Mouse (Mus musculus): ENCODE measurements around the gene Bbc3. TPM values are rescaled to one million over a fixed set of nuclear protein-coding genes. Genes with fewer than 3 reads are reported as not detected.

The Bbc3 gene
- polyA plus RNA-seq, 1 experiment from 2014 or later = 5.9 TPM

DNA sequence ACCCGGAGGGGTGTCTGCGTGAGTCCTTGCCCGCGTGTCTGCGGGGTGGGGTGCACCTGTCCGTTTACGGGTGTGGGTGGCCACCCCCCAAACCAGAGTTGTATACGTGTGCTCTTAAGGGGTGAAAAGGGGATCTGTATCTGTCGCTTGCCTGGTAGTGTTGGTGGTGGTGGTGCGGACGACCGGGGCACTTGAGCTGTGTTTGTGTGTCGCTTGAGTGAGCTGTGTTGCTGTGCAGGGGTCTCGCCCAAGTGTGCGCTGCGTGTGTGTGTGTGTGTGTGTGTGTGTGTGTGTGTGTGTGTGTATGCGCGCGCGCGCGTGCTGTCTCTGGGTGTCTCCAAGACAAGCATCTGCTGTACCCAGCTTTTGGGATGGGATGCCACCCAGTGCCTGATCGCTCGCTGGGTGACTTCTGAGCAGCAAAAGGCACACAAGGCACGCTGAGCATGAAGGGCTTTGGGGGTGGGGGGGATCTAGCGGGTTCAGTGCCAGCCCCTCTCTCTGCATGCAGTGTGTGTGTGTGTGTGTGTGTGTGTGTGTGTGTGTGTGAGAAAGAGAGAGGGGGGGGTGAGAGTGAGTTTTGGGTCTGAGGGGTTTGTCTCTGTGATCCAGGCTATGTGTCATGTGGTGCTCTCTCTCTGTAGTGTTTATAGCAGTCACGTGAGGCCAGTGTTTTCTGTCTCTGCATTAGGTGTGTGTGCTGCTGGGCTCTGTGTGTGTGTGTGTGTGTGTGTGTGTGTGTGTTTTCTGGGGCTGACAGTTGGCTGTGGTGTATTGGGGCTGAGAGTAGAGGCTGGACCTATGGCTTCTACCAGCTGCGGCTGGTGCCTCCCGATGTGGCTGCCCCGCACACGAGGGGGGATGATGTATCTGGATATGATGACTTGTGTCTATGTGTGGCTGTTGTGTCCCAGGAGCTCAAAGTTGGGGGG is 2.6 kb downstream of the Bbc3 start:
- H3K9ac ChIP-seq = peak overlapping the region; percentile 99
- no peaks in the 10 kb centered on the region for H3K9me3 ChIP-seq (replicated peaks)
- no peak for ATAC-seq
- no peaks in the 10 kb centered on the region for H3K36me3 ChIP-seq
- H3K27me3 ChIP-seq (replicated peaks) = peaks cover 9% of the 10 kb centered on the region
- peak overlapping the region; percentile 100 for H3K4me2 ChIP-seq
- H3K4me3 ChIP-seq = peak overlapping the region; percentile 84
- peak overlapping the region; percentile 98 for H3K27ac ChIP-seq
- peaks cover 89% of the 10 kb centered on the region for H3K4me1 ChIP-seq
- 2% methylated on average over 31 of the region's 31 CpGs for WGBS (ENCODE audit: insufficient replicate concordance)

DNA sequence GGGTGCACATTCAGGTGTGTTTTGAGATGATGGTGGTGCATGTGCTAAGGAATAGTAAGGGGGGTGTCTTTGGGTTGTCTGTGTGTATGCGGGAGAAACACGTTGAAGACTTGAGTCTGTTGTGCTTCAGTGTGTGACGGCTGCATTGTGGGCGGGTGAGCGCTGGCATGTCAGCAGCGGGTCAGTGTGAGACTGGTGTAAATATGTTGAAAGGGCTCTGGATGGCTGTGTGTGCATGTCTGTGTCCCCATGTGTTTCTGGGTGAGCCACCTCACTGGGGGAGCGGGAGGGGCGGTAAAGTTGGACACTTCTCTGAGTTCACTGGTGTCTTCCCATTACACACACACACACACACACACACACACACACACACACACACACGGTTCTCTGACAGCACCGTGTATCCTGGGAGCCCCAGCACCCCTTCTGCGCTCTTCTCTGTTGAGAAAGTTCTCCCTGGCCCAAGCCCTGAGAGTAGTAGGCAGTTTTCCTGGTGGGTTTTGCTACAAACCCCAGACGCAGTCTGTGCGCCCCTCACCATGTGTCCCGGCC is 3.3 kb downstream of the Bbc3 start:
- Histone ChIP-seq H3K27me3 (replicated peaks) (peaks cover 9% of the 10 kb centered on the region), H3K36me3 (peaks cover 5% of the 10 kb centered on the region; the same call in 1 of the 2 replicates), H3K27ac (peak overlapping the region; percentile 98), H3K4me1 (peaks cover 81% of the 10 kb centered on the region), H3K4me3 (peak overlapping the region; percentile 84), H3K9ac (peak overlapping the region; percentile 99), H3K9me3 (replicated peaks) (no peaks in the 10 kb centered on the region), H3K4me2 (peak overlapping the region; percentile 100)
- WGBS (ENCODE audit: insufficient replicate concordance) = 3% methylated on average over 14 of the region's 14 CpGs
- ATAC-seq = no peak

DNA sequence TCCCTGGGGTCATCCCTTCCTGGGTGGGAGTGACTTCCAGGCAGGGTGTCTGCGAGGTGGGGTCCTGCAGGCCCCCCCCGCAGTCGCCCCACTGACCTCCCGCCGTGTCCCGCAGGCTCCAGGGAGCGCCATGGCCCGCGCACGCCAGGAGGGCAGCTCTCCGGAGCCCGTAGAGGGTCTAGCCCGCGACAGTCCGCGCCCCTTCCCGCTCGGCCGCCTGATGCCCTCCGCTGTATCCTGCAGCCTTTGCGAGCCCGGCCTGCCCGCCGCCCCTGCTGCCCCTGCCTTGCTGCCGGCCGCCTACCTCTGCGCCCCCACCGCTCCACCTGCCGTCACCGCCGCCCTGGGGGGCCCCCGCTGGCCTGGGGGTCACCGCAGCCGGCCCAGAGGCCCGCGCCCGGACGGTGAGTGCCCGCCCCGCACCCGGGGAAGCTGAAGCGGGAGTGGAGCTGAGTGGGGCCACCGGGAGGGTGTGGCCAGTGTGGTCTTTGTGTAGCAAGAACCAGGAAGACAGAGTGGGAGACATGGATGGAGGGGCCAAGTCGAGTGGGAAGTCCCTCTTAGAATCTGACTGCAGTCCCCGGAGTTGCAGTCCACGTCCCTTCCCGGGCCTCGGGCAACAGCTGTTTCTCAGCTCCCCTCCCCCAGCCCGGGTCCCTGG is 3.9 kb downstream of the Bbc3 start:
- Histone ChIP-seq H3K4me2 (peak overlapping the region; percentile 100), H3K27ac (peak overlapping the region; percentile 98), H3K27me3 (replicated peaks) (peaks cover 9% of the 10 kb centered on the region), H3K4me3 (peak overlapping the region; percentile 84), H3K9me3 (replicated peaks) (no peaks in the 10 kb centered on the region), H3K9ac (peak overlapping the region; percentile 99), H3K4me1 (peaks cover 75% of the 10 kb centered on the region), H3K36me3 (peaks cover 11% of the 10 kb centered on the region)
- WGBS (ENCODE audit: insufficient replicate concordance) = under 1% methylated on average over 41 of the region's 49 CpGs
- ATAC-seq = no peak

DNA sequence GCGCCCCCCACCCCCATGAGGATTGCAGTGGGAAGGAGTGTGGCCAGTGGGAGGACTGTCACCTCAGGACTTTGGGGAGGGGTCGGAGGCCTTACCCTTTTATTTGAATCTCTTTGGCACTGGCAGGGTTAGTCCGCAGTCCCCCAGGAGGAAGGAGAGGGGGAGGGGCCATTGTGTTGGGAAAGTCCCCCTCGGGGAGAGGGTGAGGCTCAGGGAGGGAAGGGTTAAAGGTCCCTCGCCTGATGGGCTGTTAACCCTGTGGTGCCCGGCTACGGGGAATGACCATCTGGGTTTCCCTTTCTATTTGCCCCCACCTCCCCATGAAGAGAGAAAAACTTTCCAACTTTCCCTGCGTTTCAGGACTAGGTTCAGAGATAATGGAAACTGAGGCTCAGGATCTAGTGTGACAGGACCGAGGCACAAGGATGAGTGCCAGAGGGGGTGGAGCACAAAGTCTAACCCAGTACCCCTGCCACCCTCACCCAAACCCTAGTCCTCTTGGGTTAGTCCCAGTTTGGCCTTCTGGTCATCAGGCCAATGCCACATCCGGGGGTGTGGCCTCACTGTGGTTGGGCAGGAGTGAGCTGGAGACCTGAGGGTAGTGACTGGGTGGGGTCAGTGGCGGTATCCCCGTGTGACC is 4.6 kb downstream of the Bbc3 start:
- WGBS (ENCODE audit: insufficient replicate concordance) = 1% methylated on average over 12 of the region's 12 CpGs

DNA sequence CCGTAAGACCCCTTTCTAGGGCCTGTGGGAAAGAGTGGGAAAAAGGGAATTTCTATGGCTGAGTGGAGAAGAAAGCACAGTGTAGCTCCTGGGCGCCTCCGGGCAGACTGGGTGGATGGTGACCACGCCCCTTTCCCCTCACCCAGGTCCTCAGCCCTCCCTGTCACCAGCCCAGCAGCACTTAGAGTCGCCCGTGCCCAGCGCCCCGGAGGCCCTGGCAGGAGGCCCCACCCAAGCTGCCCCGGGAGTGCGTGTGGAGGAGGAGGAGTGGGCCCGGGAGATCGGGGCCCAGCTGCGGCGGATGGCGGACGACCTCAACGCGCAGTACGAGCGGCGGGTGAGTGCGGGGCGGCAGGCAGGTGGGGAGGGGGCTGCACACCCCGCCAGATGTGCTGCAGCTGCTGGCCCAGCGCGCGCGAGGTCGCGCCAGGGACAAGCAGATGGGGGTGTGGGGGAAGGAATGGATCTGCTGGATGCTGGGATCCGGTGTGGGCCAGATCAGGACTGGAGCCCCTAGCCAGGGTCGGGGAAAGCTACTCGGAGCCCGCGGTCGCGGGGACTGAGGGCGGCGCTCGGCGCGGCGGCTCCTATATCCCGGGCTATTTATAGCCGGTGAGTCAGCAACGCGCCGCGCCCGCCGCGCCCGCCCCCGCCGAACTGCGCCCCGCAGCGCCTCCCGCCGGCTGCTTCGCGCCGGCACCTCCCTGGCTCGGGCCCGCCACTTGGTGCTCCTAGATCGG is 5.5 kb downstream of the Bbc3 start:
- ATAC-seq = peak; percentile 72
- H3K4me1 ChIP-seq = peaks cover 70% of the 10 kb centered on the region
- peaks cover 9% of the 10 kb centered on the region for H3K27me3 ChIP-seq (replicated peaks)
- H3K27ac ChIP-seq = peak overlapping the region; percentile 98
- H3K36me3 ChIP-seq = peaks cover 25% of the 10 kb centered on the region
- under 1% methylated on average over 44 of the region's 66 CpGs for WGBS (ENCODE audit: insufficient replicate concordance)
- H3K4me2 ChIP-seq = peak overlapping the region; percentile 100
- H3K9ac ChIP-seq = peak overlapping the region; percentile 99
- peak overlapping the region; percentile 84 for H3K4me3 ChIP-seq
- no peaks in the 10 kb centered on the region for H3K9me3 ChIP-seq (replicated peaks)

More for the DNA sequence above, 4.6 kb downstream of the Bbc3 start:
- Histone ChIP-seq H3K27ac (peak overlapping the region; percentile 98), H3K9me3 (replicated peaks) (no peaks in the 10 kb centered on the region), H3K36me3 (peaks cover 17% of the 10 kb centered on the region), H3K9ac (peak overlapping the region; percentile 99), H3K4me3 (peak overlapping the region; percentile 84), H3K27me3 (replicated peaks) (peaks cover 9% of the 10 kb centered on the region), H3K4me1 (peaks cover 75% of the 10 kb centered on the region), H3K4me2 (peak overlapping the region; percentile 100)
- peak; percentile 17 for ATAC-seq

DNA sequence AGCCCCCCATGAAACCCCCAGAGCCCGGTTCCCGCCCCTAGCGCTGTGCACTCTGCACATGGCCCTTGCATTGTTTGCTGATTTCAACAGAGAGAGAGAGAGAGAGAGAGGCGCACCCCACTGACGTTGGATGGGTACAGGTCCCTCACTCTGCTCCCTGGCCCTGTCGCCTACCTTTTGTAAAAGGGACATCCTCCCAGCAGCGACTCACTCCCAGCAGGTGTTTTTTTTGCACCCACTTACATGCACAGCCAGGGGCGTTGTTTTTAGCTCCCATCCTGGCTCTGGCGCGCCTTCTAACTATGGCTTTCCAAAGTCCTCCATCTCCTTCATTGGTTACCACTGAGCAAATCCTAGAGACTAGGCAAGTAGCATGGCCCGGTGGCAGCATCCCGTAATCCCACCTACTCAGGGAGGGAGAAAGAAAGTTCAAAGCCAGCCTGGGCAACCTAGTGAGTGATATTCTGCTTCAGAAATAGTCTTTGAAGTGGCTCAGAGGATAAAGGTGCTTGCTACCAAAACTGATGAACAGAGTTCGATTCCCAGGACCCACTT is 6.1 kb downstream of the Bbc3 start:
- H3K27me3 ChIP-seq (replicated peaks) = peaks cover 9% of the 10 kb centered on the region
- peak overlapping the region; percentile 98 for H3K27ac ChIP-seq
- peaks cover 25% of the 10 kb centered on the region for H3K36me3 ChIP-seq
- H3K4me2 ChIP-seq = peak overlapping the region; percentile 100
- peaks cover 63% of the 10 kb centered on the region for H3K4me1 ChIP-seq
- no peak for ATAC-seq
- 25% methylated on average over 12 of the region's 13 CpGs for WGBS (ENCODE audit: insufficient replicate concordance)
- no peaks in the 10 kb centered on the region for H3K9me3 ChIP-seq (replicated peaks)
- H3K4me3 ChIP-seq = peak overlapping the region; percentile 84
- H3K9ac ChIP-seq = peak overlapping the region; percentile 99

DNA sequence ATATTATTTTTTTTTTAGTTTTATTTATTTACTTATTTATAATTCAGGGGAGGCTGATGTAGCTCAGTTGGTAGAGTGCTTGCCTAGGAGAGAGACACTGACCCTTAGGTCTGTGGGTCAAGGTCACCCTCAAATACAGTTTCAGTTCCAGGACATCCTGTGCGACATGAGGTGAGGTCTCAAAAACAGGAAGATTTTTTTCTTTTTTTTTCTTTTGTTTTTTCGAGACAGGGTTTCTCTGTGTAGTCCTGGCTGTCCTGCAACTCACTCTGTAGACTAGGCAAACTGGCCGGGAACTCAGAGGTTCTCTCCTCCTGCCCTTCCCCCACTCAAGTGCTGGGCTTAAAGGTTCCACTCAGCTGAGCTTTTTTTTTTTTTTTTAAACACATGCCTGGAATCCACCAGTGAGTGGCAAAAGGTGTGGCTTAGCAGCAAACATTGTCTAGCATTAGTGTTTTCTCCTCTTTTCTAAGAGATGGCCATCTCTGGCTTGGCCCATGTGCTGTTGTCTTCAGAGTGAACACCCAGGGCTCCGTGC is 7.1 kb downstream of the Bbc3 start:
- ATAC-seq = no peak
- H3K9ac ChIP-seq = no peak overlapping the region
- H3K4me1 ChIP-seq = peaks cover 53% of the 10 kb centered on the region
- H3K36me3 ChIP-seq = peaks cover 25% of the 10 kb centered on the region
- no peak overlapping the region for H3K4me2 ChIP-seq
- no peak overlapping the region for H3K4me3 ChIP-seq
- WGBS (ENCODE audit: insufficient replicate concordance) = 54% methylated on average over 4 of the region's 4 CpGs
- peaks cover 9% of the 10 kb centered on the region for H3K27me3 ChIP-seq (replicated peaks)
- H3K27ac ChIP-seq = no peak overlapping the region
- H3K9me3 ChIP-seq (replicated peaks) = no peaks in the 10 kb centered on the region

DNA sequence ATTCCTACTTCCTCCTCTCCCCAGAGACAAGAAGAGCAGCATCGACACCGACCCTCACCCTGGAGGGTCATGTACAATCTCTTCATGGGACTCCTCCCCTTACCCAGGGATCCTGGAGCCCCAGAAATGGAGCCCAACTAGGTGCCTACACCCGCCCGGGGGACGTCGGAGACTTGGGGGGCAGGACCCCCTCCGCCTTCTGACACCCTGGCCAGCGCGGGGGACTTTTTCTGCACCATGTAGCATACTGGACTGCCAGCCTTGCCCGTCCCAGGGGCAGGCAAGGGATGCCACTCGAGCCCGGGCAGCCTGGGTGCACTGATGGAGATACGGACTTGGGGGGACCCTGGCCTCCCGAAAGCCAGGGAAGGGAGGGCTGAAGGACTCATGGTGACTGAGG is 8.9 kb downstream of the Bbc3 start:
- H3K36me3 ChIP-seq = peaks cover 29% of the 10 kb centered on the region
- H3K4me2 ChIP-seq = no peak overlapping the region
- H3K9ac ChIP-seq = no peak overlapping the region
- peaks cover 2% of the 10 kb centered on the region for H3K27me3 ChIP-seq (replicated peaks)
- WGBS (ENCODE audit: insufficient replicate concordance) = 83% methylated on average over 14 of the region's 14 CpGs
- no peak for ATAC-seq
- H3K27ac ChIP-seq = no peak overlapping the region
- H3K4me1 ChIP-seq = peaks cover 35% of the 10 kb centered on the region
- H3K9me3 ChIP-seq (replicated peaks) = no peaks in the 10 kb centered on the region
- no peak overlapping the region for H3K4me3 ChIP-seq

DNA sequence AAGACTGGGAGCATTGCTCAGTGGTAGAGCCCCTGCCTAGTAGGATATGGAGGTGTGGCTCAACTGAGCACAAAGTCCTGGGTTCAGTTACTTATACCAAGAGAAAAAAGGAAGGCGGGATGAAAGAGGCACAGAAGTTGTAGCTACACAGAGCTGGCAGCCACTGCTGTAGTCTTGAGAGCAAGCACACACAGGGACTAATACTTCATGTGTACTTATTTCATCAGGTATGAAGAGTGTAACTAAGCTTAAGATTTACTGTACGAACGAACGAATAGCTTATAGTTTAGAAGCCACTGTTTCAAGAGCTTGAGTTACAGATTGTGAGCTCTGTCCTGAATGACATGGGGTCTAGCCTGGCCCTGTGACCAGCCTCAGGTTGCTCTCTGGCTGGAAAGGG is 11.0 kb downstream of the Bbc3 start:
- H3K27me3 ChIP-seq (replicated peaks) = no peaks in the 10 kb centered on the region
- H3K9me3 ChIP-seq (replicated peaks) = no peaks in the 10 kb centered on the region
- H3K4me1 ChIP-seq = peaks cover 15% of the 10 kb centered on the region
- H3K4me2 ChIP-seq = no peak overlapping the region
- no peak overlapping the region for H3K4me3 ChIP-seq
- H3K27ac ChIP-seq = no peak overlapping the region
- peaks cover 30% of the 10 kb centered on the region for H3K36me3 ChIP-seq
- no peak for ATAC-seq
- no peak overlapping the region for H3K9ac ChIP-seq
- WGBS (ENCODE audit: insufficient replicate concordance) = 88% methylated on average over 4 of the region's 4 CpGs

DNA sequence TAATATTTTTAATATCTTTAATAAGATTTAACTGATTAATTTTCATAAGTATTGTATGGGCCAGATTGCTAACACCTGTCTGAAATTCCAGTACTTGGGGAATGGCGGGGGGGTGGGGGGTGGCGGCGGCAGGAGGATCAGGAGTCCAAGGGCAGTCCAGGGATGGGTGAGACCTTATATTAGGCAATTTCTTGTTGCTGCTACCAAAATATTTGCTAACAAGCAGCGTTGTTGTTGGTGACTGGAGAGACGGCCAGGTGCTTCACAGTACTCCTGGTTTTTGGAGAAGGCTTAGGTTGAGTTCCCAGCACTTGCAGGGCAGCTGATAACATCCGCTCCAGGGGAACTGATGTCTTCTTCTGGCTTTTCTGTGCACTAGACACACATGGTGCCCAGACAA is 12.3 kb downstream of the Bbc3 start:
- 74% methylated on average over 6 of the region's 6 CpGs for WGBS (ENCODE audit: insufficient replicate concordance)
- Histone ChIP-seq H3K9me3 (replicated peaks) (no peaks in the 10 kb centered on the region), H3K27ac (no peak overlapping the region), H3K36me3 (peaks cover 40% of the 10 kb centered on the region), H3K4me1 (peaks cover 3% of the 10 kb centered on the region; the same call in 1 of the 2 replicates), H3K4me3 (no peak overlapping the region), H3K27me3 (replicated peaks) (no peaks in the 10 kb centered on the region), H3K4me2 (no peak overlapping the region), H3K9ac (no peak overlapping the region)
- no peak for ATAC-seq

DNA sequence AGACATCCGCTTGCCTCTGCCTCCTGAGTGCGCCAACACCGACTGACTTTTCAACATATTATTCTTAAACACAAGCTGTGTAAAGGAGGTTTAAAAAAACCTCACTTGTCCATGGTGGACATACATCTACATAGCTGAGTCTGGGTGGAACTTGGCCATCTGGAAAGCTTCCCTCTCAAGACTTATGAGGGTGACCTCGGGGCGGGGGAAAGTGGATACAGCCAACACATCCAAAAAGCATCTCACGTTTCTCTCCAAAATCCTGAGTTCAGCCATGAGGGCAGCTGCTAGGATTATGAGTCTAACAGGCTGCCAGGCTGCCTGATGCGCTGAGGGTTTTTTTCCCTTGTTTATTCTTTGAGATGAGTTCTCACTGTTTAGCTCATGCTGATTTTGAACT is 16.5 kb downstream of the Bbc3 start:
- H3K9me3 ChIP-seq (replicated peaks) = no peaks in the 10 kb centered on the region
- H3K36me3 ChIP-seq = peaks cover 54% of the 10 kb centered on the region
- no peak overlapping the region for H3K4me3 ChIP-seq
- H3K4me2 ChIP-seq = no peak overlapping the region
- WGBS (ENCODE audit: insufficient replicate concordance) = 90% methylated on average over 7 of the region's 7 CpGs
- H3K9ac ChIP-seq = no peak overlapping the region
- no peaks in the 10 kb centered on the region for H3K27me3 ChIP-seq (replicated peaks)
- no peak overlapping the region for H3K27ac ChIP-seq
- H3K4me1 ChIP-seq = peaks cover 10% of the 10 kb centered on the region
- no peak for ATAC-seq

All from liver, embryonic 12.5 days (tissue).